Mouse (Mus musculus): ENCODE data around the gene Arl1. TPM values are rescaled to one million over a fixed set of nuclear protein-coding genes. Genes with fewer than 3 reads are reported as not detected.
"Not testable (repeated sequence)": the region's sequence is repeated elsewhere in the genome, so short reads cannot be mapped to it uniquely, and the experiment has no call there.

The Arl1 gene
- polyA plus RNA-seq, 1 experiment, result 79.1 TPM

- no peaks in the 10 kb centered on the region for H3K27me3 ChIP-seq (ENCODE audit: control insufficient read depth, insufficient read depth, low read length, poor library complexity, severe bottlenecking)
- H3K4me1 ChIP-seq (ENCODE audit: control insufficient read depth, insufficient read depth, low read length), result no peaks in the 10 kb centered on the region
- no peak overlapping the region for H3K27ac ChIP-seq (ENCODE audit: insufficient read depth, low read length)
- no peak overlapping the region for H3K4me3 ChIP-seq (ENCODE audit: low read depth, low read length)
- no peaks in the 10 kb centered on the region for H3K9me3 ChIP-seq (replicated peaks; ENCODE audit: control insufficient read depth, insufficient read depth, low read length, poor library complexity, severe bottlenecking)
- H3K36me3 ChIP-seq (ENCODE audit: control insufficient read depth, insufficient read depth, low read length, poor library complexity, severe bottlenecking), result no peaks in the 10 kb centered on the region
- no peak overlapping the region for H3K9ac ChIP-seq (ENCODE audit: low read depth, poor library complexity, severe bottlenecking)
- no peak for TF ChIP-seq CTCF (IDR thresholded peaks at IDR 0.05; ENCODE audit: low read depth, low read length)
- no peak for TF ChIP-seq POLR2A (IDR thresholded peaks at IDR 0.05; ENCODE audit: insufficient read depth, low read length)
- no peak for TF ChIP-seq EP300 (IDR thresholded peaks at IDR 0.05; ENCODE audit: insufficient read depth, low read depth, low read length)
These were observed 5.3 kb upstream of the Arl1 start for GRCm38 (mm10) chr10:88725343-88725742.

GRCm38 (mm10) chr10:88727128-88727527 lies 3.5 kb upstream of the Arl1 start:
- TF ChIP-seq CTCF (IDR thresholded peaks at IDR 0.05; ENCODE audit: low read depth, low read length) (no peak), POLR2A (IDR thresholded peaks at IDR 0.05; ENCODE audit: insufficient read depth, low read length) (no peak), EP300 (IDR thresholded peaks at IDR 0.05; ENCODE audit: insufficient read depth, low read depth, low read length) (no peak)
- H3K9me3 ChIP-seq (replicated peaks; ENCODE audit: control insufficient read depth, insufficient read depth, low read length, poor library complexity, severe bottlenecking), result no peaks in the 10 kb centered on the region
- H3K27me3 ChIP-seq (ENCODE audit: control insufficient read depth, insufficient read depth, low read length, poor library complexity, severe bottlenecking), result no peaks in the 10 kb centered on the region
- no peak overlapping the region for H3K9ac ChIP-seq (ENCODE audit: low read depth, poor library complexity, severe bottlenecking)
- H3K4me1 ChIP-seq (ENCODE audit: control insufficient read depth, insufficient read depth, low read length), result no peaks in the 10 kb centered on the region
- H3K36me3 ChIP-seq (ENCODE audit: control insufficient read depth, insufficient read depth, low read length, poor library complexity, severe bottlenecking), result no peaks in the 10 kb centered on the region
- H3K4me3 ChIP-seq (ENCODE audit: low read depth, low read length), result no peak overlapping the region
- no peak overlapping the region for H3K27ac ChIP-seq (ENCODE audit: insufficient read depth, low read length)

DNA sequence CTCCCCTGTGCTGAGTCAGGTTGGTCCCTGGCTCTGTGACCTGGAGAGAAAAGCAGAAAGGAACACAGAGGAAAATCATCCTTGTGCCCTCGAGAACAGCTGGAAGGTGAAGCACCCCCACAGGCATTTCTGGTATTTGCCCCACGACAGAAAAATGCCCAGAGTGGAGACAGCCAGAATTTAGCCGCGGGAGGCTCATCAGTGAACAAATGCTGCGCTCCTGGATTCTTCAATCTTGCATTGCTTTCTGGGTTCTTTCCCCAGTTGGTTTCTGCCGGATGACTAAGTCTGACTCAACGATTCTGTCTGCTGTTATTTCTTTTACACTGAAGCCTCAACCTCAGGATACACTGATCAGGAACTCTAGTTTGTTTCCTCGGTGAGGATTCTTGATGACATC lies 2.5 kb upstream of the Arl1 start:
- no peaks in the 10 kb centered on the region for H3K9me3 ChIP-seq (replicated peaks; ENCODE audit: control insufficient read depth, insufficient read depth, low read length, poor library complexity, severe bottlenecking)
- no peak overlapping the region for H3K9ac ChIP-seq (ENCODE audit: low read depth, poor library complexity, severe bottlenecking)
- no peaks in the 10 kb centered on the region for H3K36me3 ChIP-seq (ENCODE audit: control insufficient read depth, insufficient read depth, low read length, poor library complexity, severe bottlenecking)
- H3K4me3 ChIP-seq (ENCODE audit: low read depth, low read length), result no peak overlapping the region
- H3K27me3 ChIP-seq (ENCODE audit: control insufficient read depth, insufficient read depth, low read length, poor library complexity, severe bottlenecking), result no peaks in the 10 kb centered on the region
- TF ChIP-seq CTCF (IDR thresholded peaks at IDR 0.05; ENCODE audit: low read depth, low read length), result no peak
- TF ChIP-seq EP300 (IDR thresholded peaks at IDR 0.05; ENCODE audit: insufficient read depth, low read depth, low read length), result no peak
- TF ChIP-seq POLR2A (IDR thresholded peaks at IDR 0.05; ENCODE audit: insufficient read depth, low read length), result no peak
- H3K27ac ChIP-seq (ENCODE audit: insufficient read depth, low read length), result no peak overlapping the region
- no peaks in the 10 kb centered on the region for H3K4me1 ChIP-seq (ENCODE audit: control insufficient read depth, insufficient read depth, low read length)

- no peaks in the 10 kb centered on the region for H3K9me3 ChIP-seq (replicated peaks; ENCODE audit: control insufficient read depth, insufficient read depth, low read length, poor library complexity, severe bottlenecking)
- H3K36me3 ChIP-seq (ENCODE audit: control insufficient read depth, insufficient read depth, low read length, poor library complexity, severe bottlenecking), result no peaks in the 10 kb centered on the region; the same call in 1 of the 2 replicates
- TF ChIP-seq EP300 (IDR thresholded peaks at IDR 0.05; ENCODE audit: insufficient read depth, low read depth, low read length) (no peak), POLR2A (IDR thresholded peaks at IDR 0.05; ENCODE audit: insufficient read depth, low read length) (no peak), CTCF (IDR thresholded peaks at IDR 0.05; ENCODE audit: low read depth, low read length) (no peak)
- no peaks in the 10 kb centered on the region for H3K27me3 ChIP-seq (ENCODE audit: control insufficient read depth, insufficient read depth, low read length, poor library complexity, severe bottlenecking)
- no peaks in the 10 kb centered on the region for H3K4me1 ChIP-seq (ENCODE audit: control insufficient read depth, insufficient read depth, low read length)
- no peak overlapping the region for H3K27ac ChIP-seq (ENCODE audit: insufficient read depth, low read length)
- peak overlapping the region; percentile 78 for H3K9ac ChIP-seq (ENCODE audit: low read depth, poor library complexity, severe bottlenecking)
- H3K4me3 ChIP-seq (ENCODE audit: low read depth, low read length), result peak overlapping the region; percentile 91
These were observed 1.0 kb downstream of the Arl1 start for GRCm38 (mm10) chr10:88731496-88732308.

GRCm38 (mm10) chr10:88732309-88732622 lies 1.6 kb downstream of the Arl1 start:
- Histone ChIP-seq H3K4me3 (ENCODE audit: low read depth, low read length) (peak overlapping the region; percentile 91), H3K9me3 (replicated peaks; ENCODE audit: control insufficient read depth, insufficient read depth, low read length, poor library complexity, severe bottlenecking) (no peaks in the 10 kb centered on the region), H3K27ac (ENCODE audit: insufficient read depth, low read length) (no peak overlapping the region), H3K36me3 (ENCODE audit: control insufficient read depth, insufficient read depth, low read length, poor library complexity, severe bottlenecking) (peaks cover 5% of the 10 kb centered on the region), H3K4me1 (ENCODE audit: control insufficient read depth, insufficient read depth, low read length) (no peaks in the 10 kb centered on the region), H3K9ac (ENCODE audit: low read depth, poor library complexity, severe bottlenecking) (peak overlapping the region; percentile 78; the same call in 1 of the 2 replicates), H3K27me3 (ENCODE audit: control insufficient read depth, insufficient read depth, low read length, poor library complexity, severe bottlenecking) (no peaks in the 10 kb centered on the region)
- TF ChIP-seq CTCF (IDR thresholded peaks at IDR 0.05; ENCODE audit: low read depth, low read length) (no peak), EP300 (IDR thresholded peaks at IDR 0.05; ENCODE audit: insufficient read depth, low read depth, low read length) (no peak), POLR2A (IDR thresholded peaks at IDR 0.05; ENCODE audit: insufficient read depth, low read length) (no peak)

DNA sequence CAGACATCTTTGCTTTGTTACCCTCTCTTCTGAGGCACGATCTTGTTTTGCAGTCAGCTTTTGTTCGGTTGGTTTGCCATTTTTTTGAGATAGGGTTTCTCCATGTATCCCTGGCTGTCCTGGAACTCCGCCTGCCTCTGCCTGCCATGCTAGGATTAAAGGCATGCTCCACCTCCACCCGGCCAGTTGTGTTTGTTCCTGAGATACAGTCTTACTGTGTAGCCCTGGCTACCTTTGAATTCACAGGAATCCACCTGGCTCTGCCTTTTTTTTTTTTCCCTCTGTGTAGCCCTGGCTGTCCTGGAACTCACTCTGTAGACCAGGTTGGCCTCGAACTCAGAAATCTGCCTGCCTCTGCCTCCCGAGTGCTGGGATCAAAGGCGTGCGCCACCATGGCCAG lies 8.4 kb downstream of the Arl1 start:
- not testable (repeated sequence) for H3K9me3 ChIP-seq (replicated peaks; ENCODE audit: control insufficient read depth, insufficient read depth, low read length, poor library complexity, severe bottlenecking); H3K9ac ChIP-seq (ENCODE audit: low read depth, poor library complexity, severe bottlenecking); H3K27me3 ChIP-seq (ENCODE audit: control insufficient read depth, insufficient read depth, low read length, poor library complexity, severe bottlenecking); H3K4me1 ChIP-seq (ENCODE audit: control insufficient read depth, insufficient read depth, low read length); H3K27ac ChIP-seq (ENCODE audit: insufficient read depth, low read length); H3K4me3 ChIP-seq (ENCODE audit: low read depth, low read length)
- peaks cover 13% of the 10 kb centered on the region for H3K36me3 ChIP-seq (ENCODE audit: control insufficient read depth, insufficient read depth, low read length, poor library complexity, severe bottlenecking)

Measured in ES-Bruce4 (cell line).